Mouse (Mus musculus): ENCODE data around the gene Gm47959. TPM values are rescaled to one million over a fixed set of nuclear protein-coding genes. Genes with fewer than 3 reads are reported as not detected.

Gene Gm47959
- not detected in 2 replicates for polyA plus RNA-seq (2012; rRNA removed; ENCODE audit: low replicate concordance)

DNA sequence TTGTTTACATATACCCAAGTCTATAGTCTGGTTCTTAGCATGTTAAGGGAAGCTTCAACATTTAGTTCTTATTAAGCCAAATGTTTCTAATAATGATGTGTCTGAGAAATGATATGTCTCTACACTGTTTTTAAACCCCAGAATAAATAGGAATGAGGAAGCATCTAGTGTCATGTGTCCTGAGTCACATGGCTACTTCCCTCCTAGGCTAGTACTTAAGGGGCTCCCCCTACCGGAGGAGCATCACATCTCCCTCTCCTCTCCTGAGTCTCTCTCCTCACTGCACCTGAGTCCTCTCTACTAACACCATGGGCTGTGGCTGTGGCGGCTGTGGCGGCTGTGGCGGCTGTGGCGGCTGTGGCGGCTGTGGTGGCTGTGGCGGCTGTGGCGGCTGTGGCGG lies at the start of gene Gm47959:
Gene Gm47959, plus strand, starts transcription at position 243 of the 400 bp plus-strand sequence.

DNA sequence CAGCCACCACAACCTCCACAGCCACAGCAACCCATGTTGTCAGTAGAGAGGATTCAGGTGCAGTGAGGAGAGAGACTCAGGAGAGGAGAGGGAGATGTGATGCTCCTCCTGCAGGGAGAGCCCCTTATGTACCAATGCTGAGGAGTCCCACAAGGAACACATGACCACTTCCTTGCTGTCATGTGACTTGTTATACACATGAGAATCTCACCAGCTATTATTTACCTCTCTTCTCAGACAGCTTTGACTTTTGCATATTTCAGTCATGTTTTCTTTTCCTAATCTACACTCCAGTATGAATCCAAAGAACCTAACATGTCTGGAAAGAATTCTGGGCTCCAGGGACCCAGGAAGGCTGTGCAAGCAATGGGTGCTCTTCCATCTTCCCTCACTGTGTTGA lies 44.4 kb upstream of the Gm47959 start, which contains the start of gene Gm7544:
Gene Gm7544, minus strand, starts transcription at position 101 of the 400 bp plus-strand sequence.

DNA sequence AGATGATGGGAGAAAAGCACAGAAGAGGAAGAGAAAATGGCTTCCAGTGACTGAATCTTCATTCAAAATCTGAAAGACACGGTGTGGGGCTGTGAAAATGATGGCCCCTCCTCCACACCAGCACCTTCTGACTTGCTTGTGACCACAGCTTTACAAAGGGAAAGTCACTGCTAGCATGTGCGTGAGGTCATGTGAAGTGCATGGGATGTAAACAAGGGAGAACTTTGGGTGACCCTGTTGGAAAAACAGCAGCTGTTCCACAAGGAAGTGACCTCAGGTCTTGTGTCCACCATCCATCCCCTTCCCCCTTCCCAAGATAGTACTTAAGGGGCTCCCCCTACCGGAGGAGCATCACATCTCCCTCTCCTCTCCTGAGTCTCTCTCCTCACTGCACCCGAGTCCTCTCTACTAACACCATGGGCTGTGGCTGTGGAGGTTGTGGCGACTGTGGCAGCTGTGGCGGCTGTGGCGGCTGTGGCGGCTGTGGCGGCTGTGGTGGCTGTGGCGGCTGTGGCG lies 40.4 kb upstream of the Gm47959 start, which contains the start of gene Gm47955:
Gene Gm47955, plus strand, starts transcription at position 417 of the 516 bp plus-strand sequence.

GRCm38 (mm10) chr1:83038109-83038672 lies 37.8 kb downstream of the Gm47959 start, which contains the start of gene Slc19a3:
TSS of gene Slc19a3 (minus strand) at chr1:83038448.

GRCm38 (mm10) chr1:83042380-83042779 lies 42.0 kb downstream of the Gm47959 start, which contains the start of gene Krtap28-10:
TSS of gene Krtap28-10 (minus strand) at chr1:83042480.

DNA sequence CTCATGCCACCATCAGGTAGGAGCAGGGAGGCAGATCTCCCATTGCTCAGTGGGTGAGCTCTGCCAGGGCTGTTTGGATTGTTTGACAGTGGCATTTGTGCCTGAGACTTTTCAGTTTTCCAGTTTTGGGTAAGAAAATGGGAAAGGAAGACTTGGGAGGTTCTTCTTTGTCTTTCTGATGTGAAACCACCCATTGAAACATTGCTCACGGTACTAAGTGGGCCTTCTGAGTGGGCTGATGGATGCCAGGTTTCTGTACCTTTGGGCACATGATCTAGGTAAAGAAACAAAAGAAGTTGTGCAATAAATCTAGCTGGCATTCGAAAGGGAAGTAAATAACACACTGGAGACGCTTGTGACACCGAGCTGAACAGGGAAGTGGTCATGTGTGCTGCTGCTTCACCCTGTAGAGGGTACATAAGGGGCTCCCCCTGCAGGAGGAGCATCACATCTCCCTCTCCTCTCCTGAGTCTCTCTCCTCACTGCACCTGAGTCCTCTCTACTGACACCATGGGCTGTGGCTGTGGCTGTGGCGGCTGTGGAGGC lies 44.6 kb downstream of the Gm47959 start, which contains the start of gene Gm47969:
Gene Gm47969, plus strand, starts transcription at position 51 of the 546 bp plus-strand sequence.

Other genes starting within 250 kb of the Gm47959 start
- 39.2 and 73.1 TPM in 2 replicates for gene Tm4sf20, start 232.1 kb upstream of the Gm47959 start, polyA plus RNA-seq (2012; rRNA removed; ENCODE audit: low replicate concordance)
- not detected in 2 replicates for gene Gm47791, start 229.3 kb upstream of the Gm47959 start, polyA plus RNA-seq (2012; rRNA removed; ENCODE audit: low replicate concordance)
- 29.5 and 31.7 TPM in 2 replicates for gene Agfg1, start 161.1 kb upstream of the Gm47959 start, polyA plus RNA-seq (2012; rRNA removed; ENCODE audit: low replicate concordance)
- gene A030005L19Rik, start 87.2 kb upstream of the Gm47959 start, polyA plus RNA-seq (2012; rRNA removed; ENCODE audit: low replicate concordance) = 0.91 and 1.2 TPM in 2 replicates
- gene A030014E15Rik, start 75.6 kb upstream of the Gm47959 start, polyA plus RNA-seq (2012; rRNA removed; ENCODE audit: low replicate concordance) = not detected in 2 replicates
- not detected in 2 replicates for gene Gm6217, start 69.1 kb upstream of the Gm47959 start, polyA plus RNA-seq (2012; rRNA removed; ENCODE audit: low replicate concordance)
- not detected in 2 replicates for gene A030003K21Rik, start 57.2 kb upstream of the Gm47959 start, polyA plus RNA-seq (2012; rRNA removed; ENCODE audit: low replicate concordance)
- not detected in 2 replicates for gene Gm7544, start 44.5 kb upstream of the Gm47959 start, polyA plus RNA-seq (2012; rRNA removed; ENCODE audit: low replicate concordance)
- gene Gm47955, start 40.3 kb upstream of the Gm47959 start, polyA plus RNA-seq (2012; rRNA removed; ENCODE audit: low replicate concordance) = not detected in 2 replicates
- 1.8 and 7.3 TPM in 2 replicates for gene Slc19a3, start 37.9 kb downstream of the Gm47959 start, polyA plus RNA-seq (2012; rRNA removed; ENCODE audit: low replicate concordance)
- gene Krtap28-10, start 41.9 kb downstream of the Gm47959 start, polyA plus RNA-seq (2012; rRNA removed; ENCODE audit: low replicate concordance) = not detected in 2 replicates
- gene Gm47969, start 44.4 kb downstream of the Gm47959 start, polyA plus RNA-seq (2012; rRNA removed; ENCODE audit: low replicate concordance) = not detected in 2 replicates
- not detected in 2 replicates for gene A030005K14Rik, start 58.8 kb downstream of the Gm47959 start, polyA plus RNA-seq (2012; rRNA removed; ENCODE audit: low replicate concordance)
- gene Krtap28-13, start 60.4 kb downstream of the Gm47959 start, polyA plus RNA-seq (2012; rRNA removed; ENCODE audit: low replicate concordance) = not detected in 2 replicates
- gene Ccl20, start 116.2 kb downstream of the Gm47959 start, polyA plus RNA-seq (2012; rRNA removed; ENCODE audit: low replicate concordance) = 6.2 and 23.2 TPM in 2 replicates
- not detected in 2 replicates for gene Daw1, start 159.2 kb downstream of the Gm47959 start, polyA plus RNA-seq (2012; rRNA removed; ENCODE audit: low replicate concordance)